Mouse (Mus musculus): ENCODE data around the gene Nsun3.

Nsun3 gene

DNA sequence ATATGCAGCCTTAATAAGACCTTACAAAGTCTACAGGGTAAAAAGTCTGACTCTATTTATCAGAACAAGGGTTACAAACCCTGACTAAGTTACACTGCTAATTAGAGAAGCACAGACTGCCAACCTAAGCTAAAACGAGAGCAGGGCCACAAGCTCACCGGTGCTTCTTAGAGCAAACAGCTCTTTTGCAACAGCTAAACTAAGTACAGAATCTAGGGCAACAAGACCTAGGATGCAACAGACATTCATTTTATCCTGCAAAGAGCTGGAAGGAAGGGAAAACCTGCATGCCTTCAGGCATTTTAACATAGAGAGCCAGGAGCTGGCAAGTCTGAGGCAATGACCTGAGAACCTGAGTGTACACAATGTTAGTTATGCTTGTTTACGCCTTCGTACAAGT, 33.5 kb downstream of the Nsun3 start:
- DNase-seq (ENCODE audit: low spot score), result no peak

DNA sequence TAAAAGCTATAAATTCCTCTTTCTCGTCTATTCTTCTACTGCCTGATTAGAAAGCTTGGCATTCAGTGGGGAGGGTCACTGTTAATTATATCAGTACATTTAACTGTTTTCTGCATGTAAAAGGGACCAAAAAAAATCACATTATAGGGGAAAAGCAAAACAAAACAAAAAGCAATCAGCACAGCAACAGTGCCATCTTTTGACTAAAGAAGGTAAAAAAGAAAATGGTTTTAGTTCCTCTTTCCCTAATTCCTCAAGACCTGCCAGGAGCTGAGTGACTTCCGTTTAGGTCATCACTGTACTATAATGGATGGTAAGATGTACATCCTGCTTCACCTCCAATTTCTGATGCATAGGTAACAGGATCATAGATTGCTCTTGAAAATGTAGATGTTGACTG, 40.7 kb downstream of the Nsun3 start:
- DNase-seq (ENCODE audit: low spot score), result no peak

GRCm38 (mm10) chr16:62734359-62734758, 52.3 kb downstream of the Nsun3 start:
- no peak for DNase-seq (ENCODE audit: low spot score)

DNA sequence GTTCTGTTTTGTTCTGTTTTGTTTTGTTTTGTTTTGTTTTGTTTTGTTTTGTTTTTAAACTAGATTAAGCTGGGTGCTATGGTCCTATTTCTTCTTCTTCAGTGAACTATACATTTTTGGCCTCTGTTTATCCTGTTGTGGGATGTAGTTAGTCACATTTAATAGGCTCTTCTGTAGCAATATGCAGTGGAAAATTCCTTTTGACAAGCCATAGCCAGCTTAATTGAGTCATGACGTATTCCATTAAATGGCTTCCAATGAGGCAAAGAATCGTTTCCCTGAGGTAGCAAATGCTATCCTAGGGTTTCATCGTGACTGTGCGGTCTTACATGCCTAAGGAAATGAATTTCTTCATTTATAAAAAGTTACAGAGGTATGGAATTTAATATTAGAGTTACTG, 56.3 kb downstream of the Nsun3 start:
- DNase-seq (ENCODE audit: low spot score), result no peak

DNA sequence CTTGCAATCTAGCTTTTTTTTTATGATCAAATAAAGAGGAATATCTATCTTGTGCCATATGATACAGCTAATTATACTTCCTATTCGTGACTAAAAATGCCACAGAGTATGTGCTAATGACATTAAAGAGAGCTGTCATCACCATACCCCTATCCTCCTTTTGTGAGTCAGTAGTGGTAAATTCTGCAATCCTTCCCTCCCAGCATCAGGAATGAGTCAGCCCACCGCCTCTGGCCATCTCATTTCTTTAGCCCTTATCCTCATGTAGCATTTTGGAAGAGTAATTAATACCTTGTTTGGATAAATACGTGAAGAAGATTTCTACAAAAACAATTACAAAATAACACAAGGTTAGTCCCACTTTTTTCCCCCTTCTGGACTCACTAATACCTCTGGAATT, 56.8 kb downstream of the Nsun3 start:
- DNase-seq (ENCODE audit: low spot score), result no peak

GRCm38 (mm10) chr16:62718255-62718654, 68.4 kb downstream of the Nsun3 start:
- peak; percentile 1 for DNase-seq (ENCODE audit: low spot score)

GRCm38 (mm10) chr16:62690436-62690835, 96.2 kb downstream of the Nsun3 start:
- no peak for DNase-seq (ENCODE audit: low spot score)

- DNase-seq (ENCODE audit: low spot score), result no peak
Measured at GRCm38 (mm10) chr16:62686073-62686472, 100.5 kb downstream of the Nsun3 start.

DNA sequence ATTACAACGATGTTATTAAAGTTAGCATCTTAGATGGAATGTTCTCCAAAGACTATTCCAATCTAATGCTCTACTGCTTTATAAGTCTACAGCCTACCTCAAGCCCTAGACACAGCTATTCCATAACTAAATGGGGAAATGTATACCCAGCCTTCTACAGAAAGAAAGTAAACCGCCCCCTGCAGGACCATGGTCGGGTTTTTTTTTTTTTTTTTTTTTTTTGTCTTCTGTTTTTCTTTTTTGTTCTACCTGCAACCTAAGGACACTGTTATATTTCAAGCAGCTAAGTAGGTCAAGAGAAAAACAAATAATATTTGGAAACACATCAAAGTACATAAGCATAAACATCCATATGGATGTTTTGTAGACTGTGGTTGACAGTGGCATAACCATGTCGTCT, 101.1 kb downstream of the Nsun3 start:
- DNase-seq (ENCODE audit: low spot score), result no peak
